Mouse (Mus musculus) midbrain, embryonic 15.5 days (tissue): ENCODE measurements around the gene Ralgapa2. TPM values are rescaled to one million over a fixed set of nuclear protein-coding genes. Genes with fewer than 3 reads are reported as not detected.
A peak's percentile ranks its signal among the peaks of the same experiment; 100 is the strongest.

ENCODE experiments used
- ATAC-seq: fragments of 200-750 bp; cut with Nextera tagmentation; replicated peaks from 2 replicates; pipeline ENCODE4 v1.8.0; 2017; ENCODE audit warnings: moderate TSS enrichment
- H3K27ac ChIP-seq: fragments of 300-500 bp; sonication (generic); 2 replicates; pipeline ENCODE4 v1.5.1; 2015; ENCODE audit warnings: mild to moderate bottlenecking, inconsistent platforms
- H3K27me3 ChIP-seq: fragments of 300-500 bp; sonication (generic); replicated peaks from 2 replicates; pipeline ENCODE4 v1.6.1; 2015; ENCODE audit warnings: inconsistent platforms
- H3K36me3 ChIP-seq: fragments of 300-500 bp; sonication (generic); replicated peaks from 2 replicates; pipeline ENCODE4 v1.6.1; 2015; ENCODE audit warnings: inconsistent platforms
- H3K4me1 ChIP-seq: fragments of 300-500 bp; sonication (generic); 2 replicates; pipeline ENCODE4 v1.6.1; 2015; ENCODE audit warnings: inconsistent platforms
- H3K4me2 ChIP-seq: fragments of 300-500 bp; sonication (generic); 2 replicates; pipeline ENCODE4 v1.6.1; 2015; ENCODE audit warnings: inconsistent platforms, mild to moderate bottlenecking, moderate library complexity
- H3K4me3 ChIP-seq: fragments of 300-500 bp; sonication (generic); 2 replicates; pipeline ENCODE4 v1.5.1; 2015; ENCODE audit warnings: mild to moderate bottlenecking, inconsistent platforms
- H3K9ac ChIP-seq: fragments of 300-500 bp; sonication (generic); 2 replicates; pipeline ENCODE4 v1.6.1; 2015; ENCODE audit warnings: mild to moderate bottlenecking, inconsistent platforms
- H3K9me3 ChIP-seq: fragments of 300-500 bp; sonication (generic); 2 replicates; pipeline ENCODE4 v1.6.1; 2016; ENCODE audit warnings: inconsistent platforms
- WGBS: fragments of 180-500 bp; shearing (Covaris S2); methylation state at CpG from one replicate; pipeline ENCODE4 v1.1.7; 2015; ENCODE audit warnings: mixed read lengths; 5-methylcytosine and 5-hydroxymethylcytosine counted together
- polyA plus RNA-seq: library from polyadenylated mRNA; unstranded; fragments of >200 nt; fragmentation: Nextera tagmentation; extraction: Ambion mirVana; gene quantifications from 2 replicates; pipeline ENCODE4 v1.2.1, GENCODE M21; 2015

Gene Ralgapa2
- polyA plus RNA-seq, 1 experiment from 2014 or later = 15.1 TPM

GRCm38 (mm10) chr2:146239196-146239747 is 272.9 kb downstream of the Ralgapa2 start:
- WGBS = 86% methylated on average over 4 of the region's 4 CpGs
- no peaks in the 10 kb centered on the region for H3K9me3 ChIP-seq

GRCm38 (mm10) chr2:146231485-146231884 is 280.7 kb downstream of the Ralgapa2 start:
- Histone ChIP-seq H3K9me3 (no peaks in the 10 kb centered on the region), H3K36me3 (no peaks in the 10 kb centered on the region), H3K4me3 (no peak overlapping the region), H3K27ac (no peak overlapping the region), H3K27me3 (no peaks in the 10 kb centered on the region), H3K4me1 (peaks cover 5% of the 10 kb centered on the region; the same call in 1 of the 2 replicates), H3K9ac (no peak overlapping the region), H3K4me2 (no peak overlapping the region)
- 93% methylated on average over 2 of the region's 2 CpGs for WGBS
- no peak for ATAC-seq

More at GRCm38 (mm10) chr2:146239196-146239747, 272.9 kb downstream of the Ralgapa2 start:
- Histone ChIP-seq H3K36me3 (no peaks in the 10 kb centered on the region), H3K27me3 (no peaks in the 10 kb centered on the region), H3K4me3 (no peak overlapping the region), H3K4me2 (no peak overlapping the region), H3K9ac (no peak overlapping the region), H3K27ac (no peak overlapping the region), H3K4me1 (0 out of 2 replicates have a peak, but pooled peaks cover 4% of the 10 kb centered on the region)
- ATAC-seq = no peak

- Histone ChIP-seq H3K9ac (no peak overlapping the region), H3K9me3 (no peaks in the 10 kb centered on the region), H3K4me2 (no peak overlapping the region), H3K27ac (no peak overlapping the region), H3K36me3 (no peaks in the 10 kb centered on the region), H3K4me3 (no peak overlapping the region), H3K27me3 (no peaks in the 10 kb centered on the region), H3K4me1 (peaks cover 22% of the 10 kb centered on the region)
- ATAC-seq = no peak
- WGBS = 68% methylated on average over 2 of the region's 2 CpGs
These were observed 283.7 kb downstream of the Ralgapa2 start for GRCm38 (mm10) chr2:146228435-146228834.

- no peak overlapping the region for H3K9ac ChIP-seq
- 64% methylated on average over 3 of the region's 3 CpGs for WGBS
- no peak for ATAC-seq
These were observed 284.5 kb downstream of the Ralgapa2 start for GRCm38 (mm10) chr2:146227646-146228045.

GRCm38 (mm10) chr2:146226484-146226883 is 285.7 kb downstream of the Ralgapa2 start:
- 11% methylated on average over 9 of the region's 9 CpGs for WGBS
- Histone ChIP-seq H3K4me1 (peaks cover 24% of the 10 kb centered on the region), H3K36me3 (no peaks in the 10 kb centered on the region), H3K4me2 (peak overlapping the region; percentile 91), H3K9ac (no peak overlapping the region), H3K27me3 (no peaks in the 10 kb centered on the region), H3K27ac (no peak overlapping the region), H3K9me3 (no peaks in the 10 kb centered on the region), H3K4me3 (no peak overlapping the region)
- no peak for ATAC-seq

More at GRCm38 (mm10) chr2:146227646-146228045, 284.5 kb downstream of the Ralgapa2 start:
- no peak overlapping the region for H3K4me2 ChIP-seq
- no peaks in the 10 kb centered on the region for H3K27me3 ChIP-seq
- no peak overlapping the region for H3K27ac ChIP-seq
- no peaks in the 10 kb centered on the region for H3K9me3 ChIP-seq
- H3K36me3 ChIP-seq = no peaks in the 10 kb centered on the region
- H3K4me1 ChIP-seq = peaks cover 24% of the 10 kb centered on the region
- H3K4me3 ChIP-seq = no peak overlapping the region

- H3K4me1 ChIP-seq = peaks cover 31% of the 10 kb centered on the region
- no peak overlapping the region for H3K9ac ChIP-seq
- peak overlapping the region; percentile 87 for H3K4me3 ChIP-seq
- H3K27me3 ChIP-seq = no peaks in the 10 kb centered on the region
- peak overlapping the region; percentile 91 for H3K4me2 ChIP-seq
- no peak overlapping the region for H3K27ac ChIP-seq
- WGBS = 12% methylated on average over 6 of the region's 6 CpGs
- no peaks in the 10 kb centered on the region for H3K9me3 ChIP-seq
- no peaks in the 10 kb centered on the region for H3K36me3 ChIP-seq
- ATAC-seq = no peak
These were observed 286.3 kb downstream of the Ralgapa2 start for GRCm38 (mm10) chr2:146225818-146226217.

GRCm38 (mm10) chr2:146224141-146224540 is 288.0 kb downstream of the Ralgapa2 start:
- H3K9ac ChIP-seq = peak overlapping the region; percentile 91
- peaks cover 41% of the 10 kb centered on the region for H3K4me1 ChIP-seq
- peak overlapping the region; percentile 97; the same call in 1 of the 2 replicates for H3K27ac ChIP-seq
- H3K4me3 ChIP-seq = peak overlapping the region; percentile 87
- no peaks in the 10 kb centered on the region for H3K9me3 ChIP-seq
- 7% methylated on average over 7 of the region's 7 CpGs for WGBS
- H3K4me2 ChIP-seq = peak overlapping the region; percentile 91
- no peaks in the 10 kb centered on the region for H3K36me3 ChIP-seq
- peaks cover 3% of the 10 kb centered on the region; the same call in 1 of the 2 replicates for H3K27me3 ChIP-seq
- ATAC-seq = no peak

- H3K27ac ChIP-seq = peak overlapping the region; percentile 97
- peak; percentile 2 for ATAC-seq
- H3K9me3 ChIP-seq = no peaks in the 10 kb centered on the region
- H3K9ac ChIP-seq = peak overlapping the region; percentile 91
- H3K4me2 ChIP-seq = peak overlapping the region; percentile 91
- 2% methylated on average over 75 of the region's 75 CpGs for WGBS
- H3K36me3 ChIP-seq = no peaks in the 10 kb centered on the region
- H3K4me3 ChIP-seq = peak overlapping the region; percentile 87
- peaks cover 48% of the 10 kb centered on the region for H3K4me1 ChIP-seq
- H3K27me3 ChIP-seq = peaks cover 6% of the 10 kb centered on the region; the same call in 1 of the 2 replicates
These were observed 288.8 kb downstream of the Ralgapa2 start for GRCm38 (mm10) chr2:146223176-146223905.

- H3K27ac ChIP-seq = peak overlapping the region; percentile 97
- no peaks in the 10 kb centered on the region for H3K36me3 ChIP-seq
- peak overlapping the region; percentile 91 for H3K9ac ChIP-seq
- under 1% methylated on average over 127 of the region's 133 CpGs for WGBS
- peak; percentile 51 for ATAC-seq
- H3K9me3 ChIP-seq = no peaks in the 10 kb centered on the region
- peaks cover 6% of the 10 kb centered on the region; the same call in 1 of the 2 replicates for H3K27me3 ChIP-seq
- peak overlapping the region; percentile 91 for H3K4me2 ChIP-seq
- peak overlapping the region; percentile 87 for H3K4me3 ChIP-seq
- peaks cover 56% of the 10 kb centered on the region for H3K4me1 ChIP-seq
These were observed 289.6 kb downstream of the Ralgapa2 start for GRCm38 (mm10) chr2:146222279-146223175.

GRCm38 (mm10) chr2:146221929-146222278 is 290.2 kb downstream of the Ralgapa2 start:
- peaks cover 60% of the 10 kb centered on the region for H3K4me1 ChIP-seq
- under 1% methylated on average over 43 of the region's 44 CpGs for WGBS

GRCm38 (mm10) chr2:146221076-146221928 is 290.8 kb downstream of the Ralgapa2 start, which contains the start of gene Insm1:
TSS of gene Insm1 (plus strand) at chr2:146221921.
- Histone ChIP-seq H3K36me3 (no peaks in the 10 kb centered on the region), H3K9me3 (no peaks in the 10 kb centered on the region), H3K4me3 (peak within 1 kb of the TSS; percentile 87), H3K9ac (peak within 1 kb of the TSS; percentile 91), H3K27ac (peak within 1 kb of the TSS; percentile 97), H3K27me3 (peaks cover 6% of the 10 kb centered on the region; the same call in 1 of the 2 replicates), H3K4me1 (peaks cover 57% of the 10 kb centered on the region), H3K4me2 (peak within 1 kb of the TSS; percentile 91)
- ATAC-seq = peak; percentile 74
- WGBS = under 1% methylated on average over 69 of the region's 86 CpGs

More at GRCm38 (mm10) chr2:146221929-146222278, 290.2 kb downstream of the Ralgapa2 start:
- ATAC-seq = peak; percentile 88
- Histone ChIP-seq H3K36me3 (no peaks in the 10 kb centered on the region), H3K9me3 (no peaks in the 10 kb centered on the region), H3K9ac (peak overlapping the region; percentile 91), H3K4me3 (peak overlapping the region; percentile 87), H3K4me2 (peak overlapping the region; percentile 91), H3K27ac (peak overlapping the region; percentile 97), H3K27me3 (peaks cover 6% of the 10 kb centered on the region; the same call in 1 of the 2 replicates)
